Mouse (Mus musculus) megakaryocyte, embryonic 14.5 days (primary cell): ENCODE data around the gene Pdk1. TPM values are rescaled to one million over a fixed set of nuclear protein-coding genes. Genes with fewer than 3 reads are reported as not detected.
"Not testable (repeated sequence)": the region's sequence is repeated elsewhere in the genome, so short reads cannot be mapped to it uniquely, and the experiment has no call there.

ENCODE experiments used
- H3K27me3 ChIP-seq: replicated peaks from 2 replicates; pipeline ENCODE3; 2012; ENCODE audit warnings: inconsistent platforms
- H3K36me3 ChIP-seq: replicated peaks from 2 replicates; pipeline ENCODE3; 2012; ENCODE audit warnings: low read length, inconsistent platforms, mixed read lengths
- H3K4me1 ChIP-seq: 2 replicates; pipeline ENCODE4 v1.6.1; 2012; ENCODE audit warnings: inconsistent platforms
- H3K4me3 ChIP-seq: replicated peaks from 2 replicates; pipeline ENCODE3; 2012; ENCODE audit warnings: moderate library complexity, mild to moderate bottlenecking, inconsistent platforms
- H3K9me3 ChIP-seq: 2 replicates; pipeline ENCODE4 v1.6.1; 2012; ENCODE audit warnings: inconsistent platforms
- FLI1 ChIP-seq: IDR thresholded peaks from 2 replicates; pipeline ENCODE4 v1.6.1; 2012; ENCODE audit warnings: low read length, inconsistent platforms, mixed read lengths
- GATA1 ChIP-seq: IDR thresholded peaks from 3 replicates; pipeline ENCODE4 v1.6.1; 2012; ENCODE audit warnings: mixed read lengths, low read length, inconsistent platforms, borderline replicate concordance
- polyA plus RNA-seq: library from polyadenylated mRNA; stranded (reverse); fragments of >175 nt; gene quantifications from 2 replicates; pipeline ENCODE4 v1.2.3, GENCODE M21; 2012; ENCODE audit warnings: low replicate concordance; ENCODE audit not compliant: insufficient read depth

The Pdk1 gene
- polyA plus RNA-seq, 1 experiment: 16.5 TPM

- no peaks in the 10 kb centered on the region for H3K27me3 ChIP-seq
- TF ChIP-seq GATA1 (no peak), FLI1 (no peak)
- no peaks in the 10 kb centered on the region for H3K9me3 ChIP-seq
- no peak overlapping the region for H3K4me3 ChIP-seq
- peaks cover 95% of the 10 kb centered on the region for H3K36me3 ChIP-seq
- no peaks in the 10 kb centered on the region for H3K4me1 ChIP-seq
Measured at GRCm38 (mm10) chr2:71892741-71893349, 19.8 kb downstream of the Pdk1 start.

GRCm38 (mm10) chr2:71895596-71896286, 22.7 kb downstream of the Pdk1 start:
- Histone ChIP-seq H3K27me3 (no peaks in the 10 kb centered on the region), H3K36me3 (peaks cover 93% of the 10 kb centered on the region), H3K4me1 (no peaks in the 10 kb centered on the region), H3K4me3 (no peak overlapping the region), H3K9me3 (no peaks in the 10 kb centered on the region)
- TF ChIP-seq FLI1 (no peak), GATA1 (no peak)

- no peaks in the 10 kb centered on the region for H3K27me3 ChIP-seq
- peaks cover 90% of the 10 kb centered on the region for H3K36me3 ChIP-seq
- H3K4me3 ChIP-seq: no peak overlapping the region
- TF ChIP-seq FLI1 (no peak), GATA1 (no peak)
- no peaks in the 10 kb centered on the region for H3K4me1 ChIP-seq
- no peaks in the 10 kb centered on the region for H3K9me3 ChIP-seq
Measured at GRCm38 (mm10) chr2:71897420-71897819, 24.4 kb downstream of the Pdk1 start.

- peaks cover 80% of the 10 kb centered on the region for H3K36me3 ChIP-seq
Measured at GRCm38 (mm10) chr2:71898335-71898856, 25.4 kb downstream of the Pdk1 start.

GRCm38 (mm10) chr2:71899886-71900285, 26.9 kb downstream of the Pdk1 start:
- peaks cover 67% of the 10 kb centered on the region for H3K36me3 ChIP-seq
- no peaks in the 10 kb centered on the region for H3K4me1 ChIP-seq
- H3K9me3 ChIP-seq: no peaks in the 10 kb centered on the region
- H3K4me3 ChIP-seq: no peak overlapping the region
- no peak for TF ChIP-seq FLI1
- TF ChIP-seq GATA1: no peak
- H3K27me3 ChIP-seq: no peaks in the 10 kb centered on the region

More at GRCm38 (mm10) chr2:71898335-71898856, 25.4 kb downstream of the Pdk1 start:
- TF ChIP-seq FLI1: no peak
- TF ChIP-seq GATA1: no peak
- Histone ChIP-seq H3K27me3 (no peaks in the 10 kb centered on the region), H3K4me1 (no peaks in the 10 kb centered on the region), H3K4me3 (no peak overlapping the region), H3K9me3 (no peaks in the 10 kb centered on the region)

- TF ChIP-seq FLI1 (no peak), GATA1 (no peak)
Measured at GRCm38 (mm10) chr2:71905154-71905553, 32.1 kb downstream of the Pdk1 start.

GRCm38 (mm10) chr2:71906356-71906755, 33.3 kb downstream of the Pdk1 start:
- H3K9me3 ChIP-seq, H3K36me3 ChIP-seq, H3K4me1 ChIP-seq, H3K4me3 ChIP-seq, H3K27me3 ChIP-seq: not testable (repeated sequence)

More at GRCm38 (mm10) chr2:71905154-71905553, 32.1 kb downstream of the Pdk1 start:
- Histone ChIP-seq H3K36me3 (peaks cover 16% of the 10 kb centered on the region), H3K4me3 (no peak overlapping the region), H3K4me1 (no peaks in the 10 kb centered on the region), H3K27me3 (no peaks in the 10 kb centered on the region), H3K9me3 (no peaks in the 10 kb centered on the region)

- Histone ChIP-seq H3K4me3 (no peak overlapping the region), H3K36me3 (no peaks in the 10 kb centered on the region), H3K4me1 (peaks cover 12% of the 10 kb centered on the region), H3K9me3 (no peaks in the 10 kb centered on the region), H3K27me3 (peaks cover 18% of the 10 kb centered on the region)
- TF ChIP-seq GATA1 (no peak), FLI1 (no peak)
Measured at GRCm38 (mm10) chr2:71913911-71914310, 40.9 kb downstream of the Pdk1 start.

- Histone ChIP-seq H3K36me3 (no peaks in the 10 kb centered on the region), H3K27me3 (peaks cover 10% of the 10 kb centered on the region), H3K4me3 (no peak overlapping the region), H3K9me3 (0 out of 2 replicates have a peak, but pooled peaks cover 4% of the 10 kb centered on the region), H3K4me1 (peaks cover 17% of the 10 kb centered on the region)
- no peak for TF ChIP-seq FLI1
- no peak for TF ChIP-seq GATA1
Measured at GRCm38 (mm10) chr2:71919227-71919647, 46.2 kb downstream of the Pdk1 start.

- H3K27me3 ChIP-seq, H3K36me3 ChIP-seq, H3K4me1 ChIP-seq, H3K4me3 ChIP-seq: not testable (repeated sequence)
- H3K9me3 ChIP-seq: peaks cover 14% of the 10 kb centered on the region
Measured at GRCm38 (mm10) chr2:71924931-71925330, 51.9 kb downstream of the Pdk1 start.

- Histone ChIP-seq H3K4me3 (no peak overlapping the region), H3K4me1 (no peaks in the 10 kb centered on the region), H3K36me3 (no peaks in the 10 kb centered on the region), H3K9me3 (no peaks in the 10 kb centered on the region), H3K27me3 (peaks cover 2% of the 10 kb centered on the region)
- TF ChIP-seq FLI1 (no peak), GATA1 (no peak)
Measured at GRCm38 (mm10) chr2:71934046-71934445, 61.0 kb downstream of the Pdk1 start.
